Mouse (Mus musculus): ENCODE data around the gene Agap3. TPM values are rescaled to one million over a fixed set of nuclear protein-coding genes. Genes with fewer than 3 reads are reported as not detected.

Agap3 gene
- polyA plus RNA-seq, 1 experiment from 2014 or later = 15.5 TPM

DNA sequence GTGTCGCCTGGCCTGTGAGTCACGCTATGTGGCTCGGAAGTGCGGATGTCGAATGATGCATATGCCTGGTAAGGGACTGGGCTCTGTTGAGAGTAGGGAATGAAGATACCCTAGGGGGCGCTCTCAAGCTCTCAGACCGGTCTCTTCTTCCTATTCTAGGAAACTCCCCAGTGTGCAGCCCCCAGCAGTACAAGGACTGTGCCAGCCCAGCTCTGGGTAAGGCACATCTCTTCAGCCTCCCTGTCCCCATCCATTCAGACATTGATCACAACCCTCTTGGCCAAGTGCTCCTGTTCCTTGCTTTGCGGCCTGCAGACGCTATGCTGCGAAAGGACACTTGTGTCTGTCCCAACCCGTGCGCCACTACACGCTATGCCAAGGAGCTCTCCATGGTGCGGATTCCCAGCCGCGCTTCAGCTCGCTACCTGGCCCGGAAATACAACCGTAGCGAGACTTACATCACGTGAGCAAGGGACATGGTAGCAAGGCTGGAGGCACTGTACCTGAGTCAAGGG, 35.7 kb upstream of the Agap3 start:
- under 1% methylated on average over 21 of the region's 21 CpGs for WGBS
- Histone ChIP-seq H3K4me3 (ENCODE audit: low read length) (no peak overlapping the region), H3K4me2 (ENCODE audit: low read depth, low read length) (peak overlapping the region; percentile 28; the same call in 1 of the 2 replicates), H3K27me3 (ENCODE audit: control insufficient read depth, insufficient read depth, low read length) (no peaks in the 10 kb centered on the region), H3K27ac (ENCODE audit: low read length) (no peak overlapping the region), H3K9me3 (replicated peaks; ENCODE audit: control insufficient read depth, low read length) (no peaks in the 10 kb centered on the region), H3K36me3 (ENCODE audit: control insufficient read depth, insufficient read depth) (peaks cover 7% of the 10 kb centered on the region), H3K4me1 (ENCODE audit: control insufficient read depth, insufficient read depth, low read length) (peaks cover 4% of the 10 kb centered on the region; the same call in 1 of the 2 replicates), H3K9ac (ENCODE audit: low read length) (no peak overlapping the region)
- ATAC-seq (replicated peaks; ENCODE audit: extremely low read depth, insufficient read depth, low FRiP score) = peak; percentile 53

DNA sequence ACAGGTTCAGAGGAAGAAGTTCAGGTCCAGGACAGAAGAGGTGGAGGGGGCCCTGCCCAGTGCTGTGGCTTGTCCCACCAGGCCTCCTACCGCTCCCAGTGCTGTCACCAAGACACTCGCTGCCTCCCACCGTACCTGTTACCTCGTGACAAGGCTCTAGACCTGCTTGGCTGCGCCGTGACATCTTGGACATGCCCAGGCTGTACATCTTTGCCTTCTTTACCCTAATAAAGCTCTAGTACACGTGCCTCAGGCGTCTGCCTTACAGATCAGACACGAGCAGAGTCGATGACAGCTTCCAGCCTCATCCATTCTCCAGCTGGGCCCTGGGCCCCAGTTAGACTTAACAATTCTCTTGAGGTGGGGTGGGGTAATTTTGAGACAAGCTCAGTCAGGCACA, 34.4 kb upstream of the Agap3 start:
- Histone ChIP-seq H3K9me3 (replicated peaks; ENCODE audit: control insufficient read depth, low read length) (no peaks in the 10 kb centered on the region), H3K4me1 (ENCODE audit: control insufficient read depth, insufficient read depth, low read length) (peaks cover 6% of the 10 kb centered on the region), H3K27me3 (ENCODE audit: control insufficient read depth, insufficient read depth, low read length) (no peaks in the 10 kb centered on the region), H3K36me3 (ENCODE audit: control insufficient read depth, insufficient read depth) (peaks cover 7% of the 10 kb centered on the region), H3K4me3 (ENCODE audit: low read length) (no peak overlapping the region), H3K4me2 (ENCODE audit: low read depth, low read length) (no peak overlapping the region), H3K27ac (ENCODE audit: low read length) (no peak overlapping the region), H3K9ac (ENCODE audit: low read length) (no peak overlapping the region)
- WGBS = 83% methylated on average over 10 of the region's 10 CpGs
- ATAC-seq (replicated peaks; ENCODE audit: extremely low read depth, insufficient read depth, low FRiP score) = no peak

DNA sequence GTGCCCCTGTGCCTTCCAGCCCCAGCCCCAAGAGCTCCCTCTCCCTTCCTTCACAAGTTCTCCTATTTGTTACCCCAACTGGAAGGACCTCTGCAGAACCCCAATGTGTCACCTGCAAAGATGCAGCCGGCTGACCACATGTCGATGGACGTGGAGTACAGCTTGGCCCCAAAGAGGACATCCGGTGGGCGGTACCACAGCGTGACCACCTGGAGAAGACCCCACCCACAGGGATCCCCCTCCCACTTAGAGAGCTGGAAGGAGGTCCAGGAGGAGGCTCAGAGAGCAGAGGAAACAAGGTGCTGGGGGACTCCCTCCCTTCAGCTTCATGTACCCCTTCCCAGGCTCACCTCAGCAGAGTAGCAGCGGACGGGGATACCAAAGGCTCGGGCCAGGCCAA, 31.6 kb upstream of the Agap3 start:
- WGBS = 87% methylated on average over 9 of the region's 9 CpGs
- Histone ChIP-seq H3K27ac (ENCODE audit: low read length) (no peak overlapping the region), H3K9ac (ENCODE audit: low read length) (no peak overlapping the region), H3K4me3 (ENCODE audit: low read length) (no peak overlapping the region), H3K4me2 (ENCODE audit: low read depth, low read length) (no peak overlapping the region), H3K27me3 (ENCODE audit: control insufficient read depth, insufficient read depth, low read length) (no peaks in the 10 kb centered on the region), H3K9me3 (replicated peaks; ENCODE audit: control insufficient read depth, low read length) (no peaks in the 10 kb centered on the region), H3K4me1 (ENCODE audit: control insufficient read depth, insufficient read depth, low read length) (peaks cover 9% of the 10 kb centered on the region), H3K36me3 (ENCODE audit: control insufficient read depth, insufficient read depth) (peaks cover 7% of the 10 kb centered on the region)
- no peak for ATAC-seq (replicated peaks; ENCODE audit: extremely low read depth, insufficient read depth, low FRiP score)

DNA sequence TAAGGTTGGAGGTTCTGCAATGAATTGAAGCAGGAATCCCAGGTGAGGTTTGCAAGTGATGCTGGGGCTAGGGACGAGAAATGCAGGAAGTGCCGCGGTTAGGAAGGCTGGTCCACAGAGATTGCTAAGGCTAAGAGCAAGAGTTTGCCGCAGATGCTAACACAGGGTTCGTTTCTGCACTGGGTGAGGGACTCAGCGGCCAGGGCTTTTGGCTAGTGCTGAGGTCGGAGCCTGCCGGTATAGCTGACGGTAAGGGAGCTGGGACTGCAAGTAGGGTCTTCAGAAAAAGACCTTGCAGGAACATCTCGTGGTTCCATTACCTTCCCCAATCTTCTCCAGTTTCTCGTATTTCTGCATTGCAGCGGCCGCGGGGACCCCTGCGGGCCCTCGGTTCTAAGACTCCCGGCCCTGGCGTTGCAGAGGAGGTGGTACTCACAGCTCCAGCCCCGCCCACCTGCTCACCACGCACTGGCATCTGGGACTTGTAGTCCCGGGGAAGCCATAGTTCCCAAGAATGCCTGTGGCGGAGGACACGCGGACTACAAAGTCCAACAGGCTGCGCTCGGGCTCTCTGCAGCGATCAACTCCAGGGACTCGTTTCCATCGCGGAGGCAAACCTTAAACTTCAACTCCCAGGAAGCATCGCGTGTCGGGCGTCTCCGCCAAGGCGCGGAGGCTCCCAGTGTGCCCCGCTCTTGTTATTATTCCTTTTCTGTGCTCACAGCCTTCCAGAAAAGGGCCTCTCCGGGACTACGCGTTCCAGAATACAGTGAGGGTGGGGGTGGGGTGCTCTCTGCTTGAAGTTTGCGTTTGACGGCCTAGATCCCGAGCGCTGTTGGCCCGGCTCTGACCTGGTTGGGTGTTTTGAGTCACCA, 28.6 kb upstream of the Agap3 start, which contains the start of the genes Cdk5 and Slc4a2:
TSS of gene Cdk5 (minus strand) at position 402 of the 875 bp plus-strand sequence.
TSS of gene Slc4a2 (plus strand) at position 709 of the 875 bp plus-strand sequence.
- WGBS = under 1% methylated on average over 46 of the region's 46 CpGs
- ATAC-seq (replicated peaks; ENCODE audit: extremely low read depth, insufficient read depth, low FRiP score) = peak; percentile 91

DNA sequence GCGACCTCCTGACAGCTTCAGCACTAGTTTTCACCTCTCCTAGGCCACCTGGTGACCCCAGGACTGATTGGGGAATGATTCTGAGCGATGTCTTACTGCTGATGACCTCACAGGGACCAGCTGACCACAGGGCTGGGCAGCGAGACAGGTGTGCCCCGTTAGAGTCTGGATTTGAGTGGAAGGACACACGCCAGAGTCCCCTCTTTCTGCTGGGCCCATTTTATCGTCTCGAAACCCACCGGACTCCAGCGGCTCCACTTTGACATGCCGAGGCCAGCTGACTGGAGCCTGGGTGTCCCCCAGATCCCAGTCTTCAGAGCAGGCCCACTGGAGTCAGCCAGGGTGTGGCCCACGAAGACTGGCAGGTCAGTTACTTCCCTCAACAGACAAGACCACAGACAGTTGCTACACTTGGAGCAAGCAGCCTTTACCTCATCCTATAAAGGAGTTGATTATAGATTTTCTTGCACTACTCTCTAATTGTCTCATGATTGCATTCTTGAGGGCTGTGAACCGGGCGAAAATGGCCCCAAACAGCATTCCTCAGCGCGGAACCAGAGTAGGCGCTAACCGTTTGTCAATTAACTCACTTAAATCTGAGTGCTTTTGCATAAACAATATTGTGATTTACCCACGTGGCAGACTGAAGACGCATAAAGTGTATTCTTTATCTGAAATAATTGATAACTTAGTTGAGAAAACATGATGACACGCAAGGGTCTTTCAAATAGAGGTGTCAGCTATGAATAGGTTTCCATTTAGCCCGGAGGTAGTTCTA, 27.8 kb upstream of the Agap3 start:
- ATAC-seq (replicated peaks; ENCODE audit: extremely low read depth, insufficient read depth, low FRiP score) = peak; percentile 1
- H3K4me1 ChIP-seq (ENCODE audit: control insufficient read depth, insufficient read depth, low read length) = peaks cover 33% of the 10 kb centered on the region
- H3K9me3 ChIP-seq (replicated peaks; ENCODE audit: control insufficient read depth, low read length) = no peaks in the 10 kb centered on the region
- peak overlapping the region; percentile 97 for H3K27ac ChIP-seq (ENCODE audit: low read length)
- H3K4me2 ChIP-seq (ENCODE audit: low read depth, low read length) = peak overlapping the region; percentile 92
- WGBS = 9% methylated on average over 21 of the region's 21 CpGs
- no peaks in the 10 kb centered on the region for H3K27me3 ChIP-seq (ENCODE audit: control insufficient read depth, insufficient read depth, low read length)
- H3K9ac ChIP-seq (ENCODE audit: low read length) = peak overlapping the region; percentile 82
- peak overlapping the region; percentile 79 for H3K4me3 ChIP-seq (ENCODE audit: low read length)
- H3K36me3 ChIP-seq (ENCODE audit: control insufficient read depth, insufficient read depth) = peaks cover 7% of the 10 kb centered on the region

More for the DNA sequence above, 28.6 kb upstream of the Agap3 start, which contains the start of the genes Cdk5 and Slc4a2:
- peak within 1 kb of the TSS; percentile 82 for H3K9ac ChIP-seq (ENCODE audit: low read length)
- H3K4me1 ChIP-seq (ENCODE audit: control insufficient read depth, insufficient read depth, low read length) = peaks cover 31% of the 10 kb centered on the region
- H3K27me3 ChIP-seq (ENCODE audit: control insufficient read depth, insufficient read depth, low read length) = no peaks in the 10 kb centered on the region
- H3K9me3 ChIP-seq (replicated peaks; ENCODE audit: control insufficient read depth, low read length) = no peaks in the 10 kb centered on the region
- H3K4me2 ChIP-seq (ENCODE audit: low read depth, low read length) = peak within 1 kb of the TSS; percentile 92
- peak within 1 kb of the TSS; percentile 97 for H3K27ac ChIP-seq (ENCODE audit: low read length)
- H3K4me3 ChIP-seq (ENCODE audit: low read length) = peak within 1 kb of the TSS; percentile 79
- H3K36me3 ChIP-seq (ENCODE audit: control insufficient read depth, insufficient read depth) = peaks cover 7% of the 10 kb centered on the region

DNA sequence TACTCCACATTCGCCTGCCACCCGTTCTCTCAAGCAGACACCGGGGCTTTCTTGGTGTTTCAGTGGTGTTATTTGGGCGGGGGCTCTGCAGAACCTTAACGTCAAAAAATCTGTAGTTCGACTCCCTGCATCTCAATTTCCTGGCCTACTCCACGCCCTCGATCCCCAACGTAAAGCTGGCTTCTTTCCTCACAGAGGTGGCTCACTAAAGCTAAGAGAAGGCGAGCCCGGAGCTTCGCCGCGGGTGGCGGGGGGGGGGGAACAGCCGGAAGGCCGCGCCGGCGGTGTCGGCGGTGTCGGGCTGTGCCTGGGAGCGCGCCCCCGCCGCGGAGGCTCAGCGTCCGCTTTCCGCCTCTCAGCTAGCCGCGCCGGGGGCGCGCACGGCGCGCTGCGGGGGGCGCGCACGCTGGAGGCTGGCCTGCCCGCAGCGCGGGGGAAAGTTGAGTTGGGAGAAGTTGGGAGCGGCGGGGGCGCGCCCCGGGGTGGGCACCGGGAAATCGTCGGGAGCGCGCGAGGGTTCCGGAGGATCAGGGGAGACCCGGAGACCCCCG, 27.0 kb upstream of the Agap3 start:
- Histone ChIP-seq H3K9ac (ENCODE audit: low read length) (peak overlapping the region; percentile 82), H3K27me3 (ENCODE audit: control insufficient read depth, insufficient read depth, low read length) (no peaks in the 10 kb centered on the region), H3K36me3 (ENCODE audit: control insufficient read depth, insufficient read depth) (peaks cover 9% of the 10 kb centered on the region; the same call in 1 of the 2 replicates), H3K4me1 (ENCODE audit: control insufficient read depth, insufficient read depth, low read length) (peaks cover 33% of the 10 kb centered on the region), H3K9me3 (replicated peaks; ENCODE audit: control insufficient read depth, low read length) (no peaks in the 10 kb centered on the region), H3K27ac (ENCODE audit: low read length) (peak overlapping the region; percentile 97), H3K4me3 (ENCODE audit: low read length) (peak overlapping the region; percentile 79), H3K4me2 (ENCODE audit: low read depth, low read length) (peak overlapping the region; percentile 92)
- 1% methylated on average over 59 of the region's 60 CpGs for WGBS
- peak; percentile 34 for ATAC-seq (replicated peaks; ENCODE audit: extremely low read depth, insufficient read depth, low FRiP score)

DNA sequence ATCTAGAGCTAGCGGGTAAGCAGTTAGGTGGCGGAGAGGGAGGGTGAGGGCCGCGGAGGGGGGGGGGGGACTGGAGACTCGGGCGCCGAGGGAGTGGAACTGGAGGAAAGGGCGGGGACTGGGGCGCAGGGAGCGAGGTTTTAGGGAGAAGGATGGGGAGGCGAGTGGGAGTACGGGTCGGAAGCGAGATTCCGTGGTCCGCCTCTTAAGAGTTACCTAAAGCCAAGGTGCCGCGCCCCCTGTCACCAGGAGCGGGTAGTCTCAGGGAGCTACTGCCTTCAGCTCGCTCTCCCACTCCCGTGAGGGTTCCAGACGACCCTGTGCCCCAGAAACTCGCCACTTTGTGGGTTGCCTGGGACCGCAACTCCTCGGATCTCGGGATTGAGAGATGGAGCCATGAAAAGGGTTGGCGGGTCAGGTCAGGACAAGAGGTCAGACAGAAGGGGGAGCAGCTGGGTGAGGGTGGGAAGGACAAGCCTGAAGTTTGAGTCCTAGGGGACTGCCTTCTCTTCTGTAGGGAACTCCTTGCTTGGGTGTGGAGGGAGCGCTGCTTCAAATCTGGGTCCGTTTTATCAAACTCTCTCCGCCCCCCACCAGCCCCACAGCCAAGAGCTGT, 26.4 kb upstream of the Agap3 start:
- peaks cover 8% of the 10 kb centered on the region; the same call in 1 of the 2 replicates for H3K36me3 ChIP-seq (ENCODE audit: control insufficient read depth, insufficient read depth)
- H3K27me3 ChIP-seq (ENCODE audit: control insufficient read depth, insufficient read depth, low read length) = no peaks in the 10 kb centered on the region
- peak overlapping the region; percentile 79 for H3K4me3 ChIP-seq (ENCODE audit: low read length)
- peaks cover 33% of the 10 kb centered on the region for H3K4me1 ChIP-seq (ENCODE audit: control insufficient read depth, insufficient read depth, low read length)
- 0 out of 2 replicates have a peak, but pooled peaks have one; percentile 2 for ATAC-seq (replicated peaks; ENCODE audit: extremely low read depth, insufficient read depth, low FRiP score)
- peak overlapping the region; percentile 92 for H3K4me2 ChIP-seq (ENCODE audit: low read depth, low read length)
- H3K9me3 ChIP-seq (replicated peaks; ENCODE audit: control insufficient read depth, low read length) = no peaks in the 10 kb centered on the region
- H3K9ac ChIP-seq (ENCODE audit: low read length) = peak overlapping the region; percentile 82
- WGBS = under 1% methylated on average over 30 of the region's 30 CpGs
- H3K27ac ChIP-seq (ENCODE audit: low read length) = peak overlapping the region; percentile 97

DNA sequence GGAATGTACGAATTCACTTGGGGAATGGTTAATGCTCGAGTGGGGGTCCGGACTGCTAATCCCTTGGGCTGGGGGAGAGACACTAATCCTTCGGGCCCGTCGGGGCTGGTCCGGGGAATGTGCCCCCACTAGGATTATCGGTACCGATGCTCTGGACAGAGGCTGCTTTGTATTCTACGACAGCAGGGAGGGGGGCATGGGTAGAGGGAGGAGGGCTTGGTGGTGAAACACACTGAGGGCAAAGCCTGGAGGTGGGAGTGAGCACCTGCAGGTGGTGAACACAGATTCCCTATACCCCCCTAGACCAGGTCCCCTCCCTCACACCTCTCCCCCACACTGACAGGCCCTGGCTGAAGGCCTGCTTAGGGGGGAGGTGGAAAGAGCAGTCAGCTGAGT, 25.9 kb upstream of the Agap3 start:
- peaks cover 33% of the 10 kb centered on the region for H3K4me1 ChIP-seq (ENCODE audit: control insufficient read depth, insufficient read depth, low read length)

More for the DNA sequence above, 25.9 kb upstream of the Agap3 start:
- Histone ChIP-seq H3K27ac (ENCODE audit: low read length) (peak overlapping the region; percentile 97; the same call in 1 of the 2 replicates), H3K4me2 (ENCODE audit: low read depth, low read length) (peak overlapping the region; percentile 92), H3K36me3 (ENCODE audit: control insufficient read depth, insufficient read depth) (peaks cover 11% of the 10 kb centered on the region; the same call in 1 of the 2 replicates), H3K27me3 (ENCODE audit: control insufficient read depth, insufficient read depth, low read length) (no peaks in the 10 kb centered on the region), H3K9ac (ENCODE audit: low read length) (peak overlapping the region; percentile 82), H3K4me3 (ENCODE audit: low read length) (peak overlapping the region; percentile 79), H3K9me3 (replicated peaks; ENCODE audit: control insufficient read depth, low read length) (no peaks in the 10 kb centered on the region)
- ATAC-seq (replicated peaks; ENCODE audit: extremely low read depth, insufficient read depth, low FRiP score) = 0 out of 2 replicates have a peak, but pooled peaks have one; percentile 1
- WGBS = 3% methylated on average over 10 of the region's 10 CpGs
